Mouse (Mus musculus) forebrain, embryonic 10.5 days (tissue): Measurements from ENCODE around the gene Tas2r110. TPM values are rescaled to one million over a fixed set of nuclear protein-coding genes. Genes with fewer than 3 reads are reported as not detected.

Experiments
- DNase-seq: peaks from one replicate; pipeline ENCODE4 v3.0.0-alpha.2; 2017; ENCODE audit warnings: low spot score; ENCODE audit errors: extremely low spot score
- H3K27ac ChIP-seq: fragments of 300-500 bp; sonication (generic); 2 replicates; pipeline ENCODE4 v1.5.1; 2016; ENCODE audit warnings: mild to moderate bottlenecking
- H3K27me3 ChIP-seq: fragments of 300-500 bp; sonication (generic); 2 replicates; pipeline ENCODE4 v1.6.1; 2016; ENCODE audit warnings: mild to moderate bottlenecking; ENCODE audit not compliant: poor library complexity, severe bottlenecking
- H3K36me3 ChIP-seq: fragments of 300-500 bp; sonication (generic); replicated peaks from 2 replicates; pipeline ENCODE4 v1.6.1; 2016; ENCODE audit warnings: mild to moderate bottlenecking, moderate library complexity
- H3K4me1 ChIP-seq: fragments of 300-500 bp; sonication (generic); 2 replicates; pipeline ENCODE4 v1.6.1; 2016
- H3K4me3 ChIP-seq: fragments of 300-500 bp; sonication (generic); 2 replicates; pipeline ENCODE4 v1.5.1; 2016; ENCODE audit warnings: mild to moderate bottlenecking, moderate library complexity
- H3K9me3 ChIP-seq: fragments of 300-500 bp; sonication (generic); 2 replicates; pipeline ENCODE4 v1.6.1; 2016; ENCODE audit warnings: mild to moderate bottlenecking, moderate library complexity
- WGBS: fragments of 180-500 bp; shearing (Covaris S2); methylation state at CpG from one replicate; pipeline ENCODE4 v1.1.7; 2016; 5-methylcytosine and 5-hydroxymethylcytosine counted together
- polyA plus RNA-seq: library from polyadenylated mRNA; unstranded; fragments of >200 nt; fragmentation: Nextera tagmentation; extraction: Ambion mirVana; gene quantifications from 2 replicates; pipeline ENCODE4 v1.2.1, GENCODE M21; 2016

Gene Tas2r110
- polyA plus RNA-seq: not detected in 2 replicates

DNA sequence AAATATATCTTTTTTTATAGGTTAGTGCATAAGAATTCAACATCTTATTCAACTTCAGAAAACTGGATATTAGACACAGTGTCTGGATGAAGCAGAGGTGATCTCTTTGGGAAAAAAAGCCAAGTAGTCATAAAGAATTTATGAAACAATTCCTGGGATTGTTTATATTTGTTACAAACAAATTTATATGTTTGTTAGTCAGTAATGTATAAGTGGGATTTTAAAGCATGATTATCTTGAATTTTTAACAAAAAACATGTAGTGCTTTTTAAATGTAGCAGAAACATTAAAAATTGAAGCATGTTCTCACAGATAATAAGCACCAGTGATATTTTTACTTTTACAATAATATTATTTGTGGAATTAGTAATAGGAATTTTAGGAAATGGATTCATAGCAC lies at the start of gene Tas2r110:
Gene Tas2r110 (plus strand): TSS at position 301 of the 400 bp plus-strand sequence.
- Histone ChIP-seq H3K27ac (no peak within 1 kb of the TSS), H3K4me1 (no peaks in the 10 kb centered on the region), H3K4me3 (no peak within 1 kb of the TSS), H3K27me3 (no peaks in the 10 kb centered on the region), H3K36me3 (no peaks in the 10 kb centered on the region), H3K9me3 (no peaks in the 10 kb centered on the region)
- DNase-seq: no peak

DNA sequence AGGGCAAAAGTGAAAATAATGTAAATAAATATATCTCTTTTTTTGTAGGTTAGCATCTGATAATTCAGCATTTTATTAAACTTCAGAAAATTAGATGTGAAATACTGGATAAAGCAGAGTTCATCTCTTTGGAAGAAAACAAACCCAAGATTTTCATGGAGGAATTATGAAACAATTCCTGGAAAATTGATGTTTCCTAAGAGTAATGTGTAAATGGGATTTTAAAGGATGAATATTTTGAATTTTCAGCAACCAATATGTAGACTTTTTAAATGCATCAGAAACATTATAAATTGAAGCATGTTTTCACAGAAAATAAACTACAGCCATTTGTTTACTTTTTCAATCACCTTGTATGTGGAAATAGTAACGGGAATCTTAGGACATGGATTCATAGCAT lies 21.0 kb upstream of the Tas2r110 start, which contains the start of gene Tas2r123:
Gene Tas2r123 (plus strand): TSS at position 301 of the 400 bp plus-strand sequence.
- Histone ChIP-seq H3K4me1 (no peaks in the 10 kb centered on the region), H3K4me3 (no peak within 1 kb of the TSS), H3K9me3 (no peaks in the 10 kb centered on the region), H3K27ac (no peak within 1 kb of the TSS), H3K36me3 (no peaks in the 10 kb centered on the region), H3K27me3 (no peaks in the 10 kb centered on the region)
- 100% methylated on average over 1 of the region's 1 CpGs for WGBS
- DNase-seq: no peak

DNA sequence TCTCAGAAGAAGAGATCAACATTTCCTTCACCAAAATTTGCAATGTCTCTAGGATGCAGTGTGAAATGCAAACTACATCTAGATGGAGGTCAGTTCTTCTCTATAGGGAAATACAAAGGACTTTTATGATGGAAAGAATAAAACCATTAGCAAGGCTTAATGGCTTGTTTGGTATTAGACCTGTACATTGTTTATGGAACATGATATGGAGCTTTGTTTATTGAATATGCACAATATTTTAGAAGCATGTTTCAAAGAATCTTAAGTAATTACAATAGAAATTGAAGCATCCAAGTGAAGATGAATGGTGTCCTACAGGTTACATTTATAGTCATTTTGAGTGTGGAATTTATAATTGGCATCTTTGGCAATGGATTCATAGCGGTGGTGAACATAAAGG lies 12.7 kb upstream of the Tas2r110 start, which contains the start of gene Tas2r116:
Gene Tas2r116 (plus strand): TSS at position 301 of the 400 bp plus-strand sequence.
- no peaks in the 10 kb centered on the region for H3K4me1 ChIP-seq
- no peaks in the 10 kb centered on the region for H3K27me3 ChIP-seq
- H3K27ac ChIP-seq: no peak within 1 kb of the TSS
- H3K36me3 ChIP-seq: no peaks in the 10 kb centered on the region
- no peaks in the 10 kb centered on the region for H3K9me3 ChIP-seq
- H3K4me3 ChIP-seq: no peak within 1 kb of the TSS
- no peak for DNase-seq
- WGBS: 72% methylated on average over 1 of the region's 1 CpGs

DNA sequence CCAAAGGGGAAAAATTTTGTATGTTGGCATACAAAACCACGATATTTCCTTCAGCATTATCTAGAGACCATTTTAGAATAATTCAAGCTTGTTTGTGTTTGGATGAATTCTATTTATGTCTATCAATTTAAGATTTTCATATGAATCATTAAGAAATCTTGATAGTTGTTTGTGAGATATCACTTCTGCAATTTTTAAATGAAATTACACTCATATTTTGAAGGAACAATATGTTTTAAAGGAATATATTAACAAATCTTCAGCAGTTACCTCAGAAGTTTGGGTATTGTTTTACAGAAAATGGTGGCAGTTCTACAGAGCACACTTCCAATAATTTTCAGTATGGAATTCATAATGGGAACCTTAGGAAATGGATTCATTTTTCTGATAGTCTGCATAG lies 24.9 kb downstream of the Tas2r110 start, which contains the start of gene Tas2r113:
Gene Tas2r113 (plus strand): TSS at position 301 of the 400 bp plus-strand sequence.
- WGBS: 83% methylated on average over 1 of the region's 1 CpGs

DNA sequence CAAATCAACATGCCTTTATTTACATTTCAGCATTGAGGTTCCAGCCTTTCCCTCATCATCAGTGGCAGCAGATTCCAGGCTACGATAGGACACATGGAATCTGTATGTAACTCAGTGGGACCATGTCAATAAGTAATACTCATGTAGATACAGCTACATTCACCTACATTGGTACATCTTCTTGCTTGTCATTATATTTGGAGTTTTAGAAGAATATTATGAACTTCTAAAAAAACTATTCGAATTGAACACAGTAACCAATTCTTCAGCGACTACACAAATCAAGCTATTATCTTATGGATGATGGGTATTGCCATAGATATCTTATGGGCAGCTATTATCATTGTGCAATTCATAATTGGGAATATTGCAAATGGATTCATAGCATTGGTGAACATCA lies 41.5 kb downstream of the Tas2r110 start, which contains the start of gene Tas2r125:
Gene Tas2r125 (plus strand): TSS at position 301 of the 400 bp plus-strand sequence.
- WGBS: 86% methylated on average over 3 of the region's 3 CpGs
- Histone ChIP-seq H3K4me1 (no peaks in the 10 kb centered on the region), H3K4me3 (no peak within 1 kb of the TSS), H3K27me3 (no peaks in the 10 kb centered on the region), H3K27ac (no peak within 1 kb of the TSS), H3K36me3 (no peaks in the 10 kb centered on the region), H3K9me3 (no peaks in the 10 kb centered on the region)
- DNase-seq: no peak

More for the DNA sequence above, 24.9 kb downstream of the Tas2r110 start, which contains the start of gene Tas2r113:
- Histone ChIP-seq H3K36me3 (no peaks in the 10 kb centered on the region), H3K27me3 (no peaks in the 10 kb centered on the region), H3K9me3 (no peaks in the 10 kb centered on the region), H3K4me1 (no peaks in the 10 kb centered on the region), H3K27ac (no peak within 1 kb of the TSS), H3K4me3 (no peak within 1 kb of the TSS)
- DNase-seq: no peak

Other genes with a start within 250 kb of the Tas2r110 start
- not detected in 2 replicates for gene A630073D07Rik, start 216.5 kb upstream of the Tas2r110 start, polyA plus RNA-seq
- gene Tas2r120, start 211.1 kb upstream of the Tas2r110 start, polyA plus RNA-seq: not detected in 2 replicates
- gene Tas2r121, start 167.0 kb upstream of the Tas2r110 start, polyA plus RNA-seq: not detected in 2 replicates
- not detected in 2 replicates for gene Tas2r122, start 156.1 kb upstream of the Tas2r110 start, polyA plus RNA-seq
- gene Tas2r115, start 130.0 kb upstream of the Tas2r110 start, polyA plus RNA-seq: not detected in 2 replicates
- not detected in 2 replicates for gene Tas2r124, start 113.3 kb upstream of the Tas2r110 start, polyA plus RNA-seq
- not detected in 2 replicates for gene Tas2r102, start 105.9 kb upstream of the Tas2r110 start, polyA plus RNA-seq
- not detected in 2 replicates for gene Tas2r136, start 89.8 kb upstream of the Tas2r110 start, polyA plus RNA-seq
- not detected in 2 replicates for gene Tas2r117, start 65.2 kb upstream of the Tas2r110 start, polyA plus RNA-seq
- not detected in 2 replicates for gene Tas2r123, start 20.9 kb upstream of the Tas2r110 start, polyA plus RNA-seq
- gene Tas2r116, start 12.6 kb upstream of the Tas2r110 start, polyA plus RNA-seq: not detected in 2 replicates
- not detected in 2 replicates for gene Tas2r113, start 25.0 kb downstream of the Tas2r110 start, polyA plus RNA-seq
- not detected in 2 replicates for gene Tas2r125, start 41.6 kb downstream of the Tas2r110 start, polyA plus RNA-seq
- gene Tas2r129, start 83.1 kb downstream of the Tas2r110 start, polyA plus RNA-seq: not detected in 2 replicates
- not detected in 2 replicates for gene Tas2r131, start 89.9 kb downstream of the Tas2r110 start, polyA plus RNA-seq
- gene Tas2r109, start 113.0 kb downstream of the Tas2r110 start, polyA plus RNA-seq: not detected in 2 replicates
- gene Tas2r103, start 169.1 kb downstream of the Tas2r110 start, polyA plus RNA-seq: not detected in 2 replicates
- gene Tas2r140, start 187.8 kb downstream of the Tas2r110 start, polyA plus RNA-seq: not detected in 2 replicates
- gene Smim10l1, start 236.9 kb downstream of the Tas2r110 start, polyA plus RNA-seq: 58.9 and 62.0 TPM in 2 replicates